Mouse (Mus musculus) kidney, adult 18-20 months (tissue): ENCODE results near the gene Ankk1.

ENCODE experiments used
- DNase-seq: peaks from one replicate; pipeline ENCODE4 v3.0.0; 2021

Gene Ankk1

GRCm38 (mm10) chr9:49426921-49427320 is at the start of gene Ankk1:
Ankk1 (minus strand) TSS chr9:49427021.
- DNase-seq = no peak

- DNase-seq = no peak
Observed at GRCm38 (mm10) chr9:49472126-49472525, 45.3 kb upstream of the Ankk1 start.

- no peak for DNase-seq
Observed at GRCm38 (mm10) chr9:49470946-49471345, 44.1 kb upstream of the Ankk1 start.

GRCm38 (mm10) chr9:49470006-49470405 is 43.2 kb upstream of the Ankk1 start:
- no peak for DNase-seq

GRCm38 (mm10) chr9:49456136-49456535 is 29.3 kb upstream of the Ankk1 start:
- DNase-seq = no peak

GRCm38 (mm10) chr9:49452396-49452795 is 25.6 kb upstream of the Ankk1 start:
- no peak for DNase-seq

GRCm38 (mm10) chr9:49450491-49450890 is 23.7 kb upstream of the Ankk1 start:
- DNase-seq = no peak

- no peak for DNase-seq
Observed at GRCm38 (mm10) chr9:49442621-49443020, 15.8 kb upstream of the Ankk1 start.

GRCm38 (mm10) chr9:49427478-49427877 is 657 bp upstream of the Ankk1 start:
- no peak for DNase-seq

- DNase-seq = no peak
Observed at GRCm38 (mm10) chr9:49425585-49425984, 1.2 kb downstream of the Ankk1 start.

GRCm38 (mm10) chr9:49423866-49424265 is 3.0 kb downstream of the Ankk1 start:
- DNase-seq = no peak

GRCm38 (mm10) chr9:49410621-49411020 is 16.2 kb downstream of the Ankk1 start:
- no peak for DNase-seq

- DNase-seq = no peak
Observed at GRCm38 (mm10) chr9:49407028-49407427, 19.8 kb downstream of the Ankk1 start.

- DNase-seq = no peak
Observed at GRCm38 (mm10) chr9:49403711-49404110, 23.1 kb downstream of the Ankk1 start.

GRCm38 (mm10) chr9:49396006-49396405 is 30.8 kb downstream of the Ankk1 start:
- DNase-seq = no peak

GRCm38 (mm10) chr9:49392242-49392641 is 34.6 kb downstream of the Ankk1 start:
- no peak for DNase-seq

GRCm38 (mm10) chr9:49386119-49386518 is 40.7 kb downstream of the Ankk1 start:
- no peak for DNase-seq

- DNase-seq = no peak
Observed at GRCm38 (mm10) chr9:49385301-49385700, 41.5 kb downstream of the Ankk1 start.

GRCm38 (mm10) chr9:49384855-49385254 is 42.0 kb downstream of the Ankk1 start:
- no peak for DNase-seq

- DNase-seq = no peak
Observed at GRCm38 (mm10) chr9:49384041-49384440, 42.8 kb downstream of the Ankk1 start.

GRCm38 (mm10) chr9:49379962-49380361 is 46.9 kb downstream of the Ankk1 start:
- DNase-seq = no peak

- DNase-seq = no peak
Observed at GRCm38 (mm10) chr9:49373946-49374345, 52.9 kb downstream of the Ankk1 start.

- no peak for DNase-seq
Observed at GRCm38 (mm10) chr9:49365763-49366162, 61.1 kb downstream of the Ankk1 start.
